Mouse (Mus musculus) heart, postnatal 14 days (tissue): ENCODE measurements around the gene Ndufs8. TPM values are rescaled to one million over a fixed set of nuclear protein-coding genes. Genes with fewer than 3 reads are reported as not detected.
A peak's percentile ranks its signal among the peaks of the same experiment; 100 is the strongest.

Source experiments
- DNase-seq, 2 experiments: peaks; one replicate each; pipeline ENCODE4 v3.0.0; 2021 to 2022
- intact Hi-C: fragments of 180-260 bp; cut with DNase I; formaldehyde crosslinking; loops from one replicate; pipeline ENCODE4 v1.15.1; 2025
- total RNA-seq, 2 experiments: library from RNA; stranded (reverse); gene quantifications; 2 replicates each; pipeline ENCODE4 v1.2.3; 2021

The Ndufs8 gene
- total RNA-seq, 2 experiments from 2014 or later = 438 to 441 TPM

- intact Hi-C loops = no loop called here
- DNase-seq = no peak
Observed at GRCm38 (mm10) chr19:3880054-3880848, 32.3 kb downstream of the Ndufs8 start.

DNA sequence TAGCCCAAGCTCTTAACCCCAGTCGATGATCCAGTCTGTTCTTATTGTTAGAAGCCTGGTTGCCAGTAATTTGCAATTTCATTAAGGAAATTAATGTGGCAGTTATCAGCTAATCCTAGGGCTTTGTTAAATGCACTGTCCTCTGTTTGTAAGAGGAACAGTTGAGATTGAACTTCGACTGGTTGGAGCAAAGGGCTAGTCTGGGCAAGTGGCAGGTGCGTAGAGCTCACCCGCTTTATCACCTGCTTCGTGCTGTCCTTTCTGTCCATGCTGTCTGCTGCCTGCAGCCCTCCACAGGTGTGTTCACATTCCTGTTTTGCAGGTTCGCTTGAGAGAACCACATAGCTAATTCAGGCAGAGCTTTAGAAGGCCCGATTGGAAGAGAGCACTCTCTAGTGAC lies 37.5 kb downstream of the Ndufs8 start:
- intact Hi-C loops = no loop called here
- no peak for DNase-seq

DNA sequence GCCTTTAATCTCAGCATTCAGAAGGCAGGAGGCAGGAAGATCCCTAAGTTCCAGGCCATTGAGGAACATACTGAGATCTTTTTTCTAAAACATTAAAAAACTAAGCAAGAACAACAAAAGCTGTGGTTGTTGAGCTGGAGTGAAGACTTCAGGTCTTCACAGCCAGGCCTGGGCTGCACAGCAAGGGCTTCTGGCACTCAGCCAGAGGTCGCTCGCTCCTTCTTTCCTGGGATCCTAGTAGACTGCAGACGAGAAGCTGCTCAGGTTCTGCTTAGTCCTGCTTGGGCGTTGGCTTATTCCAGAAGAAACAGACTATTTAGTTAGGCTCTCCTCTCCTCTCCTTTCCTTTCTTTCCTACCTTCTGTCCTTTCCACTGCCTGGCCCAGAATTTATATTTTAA lies 40.2 kb downstream of the Ndufs8 start:
- intact Hi-C loops = no loop called here
- DNase-seq = peak; percentile 33 to 51

DNA sequence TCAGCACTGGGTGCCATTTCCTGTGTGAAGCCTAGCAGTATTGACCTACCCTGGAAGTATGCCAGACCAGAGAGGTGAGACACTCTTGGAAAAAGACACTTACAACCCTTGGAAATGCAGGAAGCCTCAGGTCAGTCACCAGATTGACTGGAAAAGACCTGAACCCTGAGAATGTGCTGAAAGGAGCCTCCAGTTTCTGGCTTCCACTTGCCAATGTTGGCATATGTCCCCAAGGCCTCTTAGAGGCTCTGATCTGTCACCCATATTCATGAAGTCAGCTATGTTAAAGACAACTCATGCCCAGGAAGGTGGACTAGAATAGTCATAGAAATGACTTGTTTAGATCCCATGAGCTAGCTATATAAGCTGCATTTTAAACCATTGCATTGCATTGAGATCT lies 41.1 kb downstream of the Ndufs8 start:
- no peak for DNase-seq

GRCm38 (mm10) chr19:3868290-3868689 lies 44.3 kb downstream of the Ndufs8 start:
- no peak for DNase-seq
- intact Hi-C loops = no loop called here

More for the DNA sequence above, 41.1 kb downstream of the Ndufs8 start:
- intact Hi-C loops = no loop called here

GRCm38 (mm10) chr19:3864960-3865359 lies 47.6 kb downstream of the Ndufs8 start:
- DNase-seq = no peak
- intact Hi-C loops = no loop called here

- DNase-seq = no peak
- intact Hi-C loops = no loop called here
Observed at GRCm38 (mm10) chr19:3862713-3863112, 49.9 kb downstream of the Ndufs8 start.

Other genes with a start within 250 kb of the Ndufs8 start
- gene Lrp5, start 226.2 kb downstream of the Ndufs8 start, total RNA-seq = 10 to 100 TPM; 47.8 to 52.8 TPM
- gene 1810055G02Rik, start 204.5 kb downstream of the Ndufs8 start, total RNA-seq = 1 to 10 TPM; 8.9 TPM
- 10 to 100 TPM; 35.3 to 40.1 TPM for gene Kmt5b, start 145.4 kb downstream of the Ndufs8 start, total RNA-seq
- 10 to 100 TPM; 15.1 to 15.7 TPM for gene Chka, start 61.0 kb downstream of the Ndufs8 start, total RNA-seq
- 10 to 100 TPM; 16.0 to 20.4 TPM for gene Tcirg1, start 5.6 kb downstream of the Ndufs8 start, total RNA-seq
- gene Aldh3b1, start 17.0 kb upstream of the Ndufs8 start, total RNA-seq = 1 to 10 TPM; 2.6 to 3.2 TPM
- gene Unc93b1, start 22.4 kb upstream of the Ndufs8 start, total RNA-seq = 10 to 100 TPM; 21.7 to 21.9 TPM
- gene Aldh3b3, start 45.9 kb upstream of the Ndufs8 start, total RNA-seq = under 1 TPM; 0.12 to 0.31 TPM
- gene Aldh3b2, start 59.6 kb upstream of the Ndufs8 start, total RNA-seq = under 1 TPM; 0.57 to 0.59 TPM
- gene Acy3, start 73.8 kb upstream of the Ndufs8 start, total RNA-seq = 10 to 100 TPM; 11.7 to 15.2 TPM
- gene Tbx10, start 80.0 kb upstream of the Ndufs8 start, total RNA-seq = not detected
- 10 to 100 TPM; 66.8 to 69.4 TPM for gene Nudt8, start 87.8 kb upstream of the Ndufs8 start, total RNA-seq
- gene Gm49405, start 87.9 kb upstream of the Ndufs8 start, total RNA-seq = 1 to 10 TPM; 2.0 to 2.6 TPM
- gene Doc2g, start 90.5 kb upstream of the Ndufs8 start, total RNA-seq = 10 to 100 TPM; 73.8 to 83.6 TPM
- 1,000 to 10,000 TPM; 1,061 to 1,067 TPM for gene Ndufv1, start 100.0 kb upstream of the Ndufs8 start, total RNA-seq
- gene Gstp1, start 125.2 kb upstream of the Ndufs8 start, total RNA-seq = 100 to 1,000 TPM; 257 to 271 TPM
- 10 to 100 TPM; 80.8 to 90.7 TPM for gene Gstp2, start 133.2 kb upstream of the Ndufs8 start, total RNA-seq
- not detected for gene Gstp3, start 146.8 kb upstream of the Ndufs8 start, total RNA-seq
- not detected for gene Cabp2, start 168.8 kb upstream of the Ndufs8 start, total RNA-seq
- gene Cdk2ap2, start 184.4 kb upstream of the Ndufs8 start, total RNA-seq = 10 to 100 TPM; 24.2 to 27.5 TPM
- gene Pitpnm1, start 187.2 kb upstream of the Ndufs8 start, total RNA-seq = 10 to 100 TPM; 25.0 to 26.4 TPM
- gene Aip, start 213.1 kb upstream of the Ndufs8 start, total RNA-seq = 10 to 100 TPM; 47.0 to 60.6 TPM
- not detected for gene Gpr152, start 227.0 kb upstream of the Ndufs8 start, total RNA-seq
- gene Cabp4, start 231.3 kb upstream of the Ndufs8 start, total RNA-seq = not detected
- 10 to 100 TPM; 61.9 to 70.9 TPM for gene Coro1b, start 235.8 kb upstream of the Ndufs8 start, total RNA-seq
- 1 to 10 TPM; 3.2 to 6.7 TPM for gene Ptprcap, start 240.8 kb upstream of the Ndufs8 start, total RNA-seq